Mouse (Mus musculus) neural tube, embryonic 11.5 days (tissue): ENCODE data around the gene Gm21915. TPM values are rescaled to one million over a fixed set of nuclear protein-coding genes. Genes with fewer than 3 reads are reported as not detected.

Source experiments
- ATAC-seq: fragments of 200-750 bp; cut with Nextera tagmentation; 2 replicates; pipeline ENCODE4 v1.8.0; 2017; ENCODE audit warnings: moderate number of reproducible peaks, mild to moderate bottlenecking, moderate TSS enrichment, moderate library complexity; ENCODE audit not compliant: insufficient read depth, low FRiP score, low TSS enrichment
- DNase-seq: peaks from one replicate; pipeline ENCODE4 v3.0.0-alpha.2; 2015; ENCODE audit warnings: low spot score
- H3K27ac ChIP-seq: fragments of 300-500 bp; sonication (generic); 2 replicates; pipeline ENCODE4 v1.5.1; 2014; ENCODE audit warnings: low read depth, mild to moderate bottlenecking, low read length
- H3K27me3 ChIP-seq: fragments of 300-500 bp; sonication (generic); 2 replicates; pipeline ENCODE4 v1.6.1; 2014; ENCODE audit warnings: mild to moderate bottlenecking, low read length, mixed read lengths; ENCODE audit not compliant: control insufficient read depth, insufficient read depth
- H3K36me3 ChIP-seq: fragments of 300-500 bp; sonication (generic); 2 replicates; pipeline ENCODE4 v1.6.1; 2014; ENCODE audit warnings: mild to moderate bottlenecking, low read length, moderate library complexity, mixed read lengths; ENCODE audit not compliant: control insufficient read depth, insufficient read depth
- H3K4me1 ChIP-seq: fragments of 300-500 bp; sonication (generic); 2 replicates; pipeline ENCODE4 v1.6.1; 2014; ENCODE audit warnings: low read length, mixed read lengths; ENCODE audit not compliant: control insufficient read depth, insufficient read depth
- H3K4me2 ChIP-seq: fragments of 300-500 bp; sonication (generic); 2 replicates; pipeline ENCODE4 v1.6.1; 2014; ENCODE audit warnings: low read depth, mild to moderate bottlenecking, moderate library complexity
- H3K4me3 ChIP-seq: fragments of 300-500 bp; sonication (generic); 2 replicates; pipeline ENCODE4 v1.5.1; 2014; ENCODE audit warnings: low read depth, low read length
- H3K9ac ChIP-seq: fragments of 300-500 bp; sonication (generic); 2 replicates; pipeline ENCODE4 v1.6.1; 2014; ENCODE audit warnings: mild to moderate bottlenecking, low read length
- H3K9me3 ChIP-seq: fragments of 300-500 bp; sonication (generic); 2 replicates; pipeline ENCODE4 v1.6.1; 2016; ENCODE audit warnings: low read length; ENCODE audit not compliant: control insufficient read depth
- WGBS: fragments of 180-500 bp; shearing (Covaris S2); extraction: QIAGEN DNeasy Blood & Tissue Kit; methylation state at CpG from one replicate; pipeline ENCODE4 v1.1.7; 2014; 5-methylcytosine and 5-hydroxymethylcytosine counted together
- polyA plus RNA-seq: library from polyadenylated mRNA; unstranded; fragments of >200 nt; fragmentation: Nextera tagmentation; extraction: Ambion mirVana; gene quantifications from 2 replicates; pipeline ENCODE4 v1.2.1, GENCODE M21; 2014

The Gm21915 gene
- polyA plus RNA-seq, 1 experiment from 2014 or later: not detected

DNA sequence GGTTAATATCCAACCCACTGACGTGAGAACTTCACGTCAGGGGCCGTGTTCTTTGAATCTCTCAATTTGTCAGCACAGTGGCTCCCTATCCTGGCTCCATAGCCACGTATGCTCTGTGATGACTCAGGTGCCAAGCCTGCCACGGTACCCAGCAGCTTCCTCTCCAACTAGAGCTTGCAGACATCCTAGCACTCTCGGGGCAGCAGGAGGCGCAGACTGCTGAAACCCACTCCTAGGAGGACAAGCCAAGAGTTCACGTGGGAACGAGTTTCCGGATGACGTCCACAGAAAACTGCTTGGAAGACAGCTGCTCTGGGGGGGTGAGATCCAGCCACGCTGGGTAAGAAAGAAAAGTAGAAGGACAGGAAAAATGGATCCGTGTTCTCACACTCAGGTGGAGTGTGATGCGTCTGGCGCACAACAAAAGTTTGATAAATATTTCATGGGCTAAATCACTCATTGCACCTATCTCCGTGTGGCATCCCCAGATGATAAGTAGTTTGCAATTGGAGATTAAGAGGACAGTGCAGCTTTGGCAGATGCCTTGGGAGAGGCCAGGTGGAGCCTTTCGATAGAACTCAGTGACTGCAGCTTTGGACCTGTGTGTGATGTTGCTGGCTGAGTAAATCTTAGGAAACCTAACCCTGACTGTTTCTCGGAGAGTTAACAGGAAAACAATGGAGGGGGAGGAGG is 46.9 kb downstream of the Gm21915 start:
- 76% methylated on average over 18 of the region's 18 CpGs for WGBS
- no peaks in the 10 kb centered on the region for H3K36me3 ChIP-seq
- no peak overlapping the region for H3K27ac ChIP-seq
- H3K27me3 ChIP-seq: no peaks in the 10 kb centered on the region
- H3K4me3 ChIP-seq: no peak overlapping the region
- 0 out of 2 replicates have a peak, but pooled peaks cover 2% of the 10 kb centered on the region for H3K4me1 ChIP-seq
- no peak for ATAC-seq
- no peak overlapping the region for H3K9ac ChIP-seq
- no peak overlapping the region for H3K4me2 ChIP-seq
- no peaks in the 10 kb centered on the region for H3K9me3 ChIP-seq
- no peak for DNase-seq

DNA sequence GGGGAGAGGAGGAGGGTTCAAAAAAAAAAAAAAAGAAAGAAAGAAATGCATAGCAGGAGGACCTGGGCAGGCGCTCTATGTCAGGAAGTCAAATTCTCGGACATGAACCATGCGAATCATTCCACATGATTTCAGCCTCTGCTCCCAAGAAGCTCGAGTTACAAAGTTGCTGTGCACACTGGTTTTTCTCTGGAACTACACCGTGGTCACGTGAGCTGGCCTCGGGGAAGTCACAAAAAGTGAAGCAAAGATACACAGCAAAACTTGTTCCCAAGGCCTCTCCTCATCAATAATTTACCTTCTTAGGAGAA is 47.4 kb downstream of the Gm21915 start:
- no peak for ATAC-seq

More for the DNA sequence above, 47.4 kb downstream of the Gm21915 start:
- DNase-seq: no peak
- 34% methylated on average over 7 of the region's 7 CpGs for WGBS
- H3K4me3 ChIP-seq: no peak overlapping the region
- H3K36me3 ChIP-seq: no peaks in the 10 kb centered on the region
- 0 out of 2 replicates have a peak, but pooled peaks cover 2% of the 10 kb centered on the region for H3K4me1 ChIP-seq
- no peaks in the 10 kb centered on the region for H3K9me3 ChIP-seq
- no peak overlapping the region for H3K27ac ChIP-seq
- H3K9ac ChIP-seq: no peak overlapping the region
- H3K27me3 ChIP-seq: no peaks in the 10 kb centered on the region
- H3K4me2 ChIP-seq: no peak overlapping the region

Other genes with a start within 250 kb of the Gm21915 start
- 2.5 and 4.0 TPM in 2 replicates for gene Gramd1b, start 139.2 kb upstream of the Gm21915 start, polyA plus RNA-seq
- gene Clmp, start 15.3 kb downstream of the Gm21915 start, polyA plus RNA-seq: 46.9 and 47.1 TPM in 2 replicates
- gene Hspa8, start 130.4 kb downstream of the Gm21915 start, polyA plus RNA-seq: 3,508 and 3,707 TPM in 2 replicates
- gene Bsx, start 203.5 kb downstream of the Gm21915 start, polyA plus RNA-seq: not detected in 2 replicates